Mouse (Mus musculus) limb, embryonic 10.5 days (tissue): ENCODE data around the gene Abcc12. TPM values are rescaled to one million over a fixed set of nuclear protein-coding genes. Genes with fewer than 3 reads are reported as not detected.

Experiments
- microRNA-seq: library from miRNA; unstranded; fragments of <30 nt; microRNA quantifications from one replicate; pipeline ENCODE4, GENCODE M21; 2017
- polyA plus RNA-seq: library from polyadenylated mRNA; unstranded; fragments of >200 nt; fragmentation: Nextera tagmentation; extraction: Ambion mirVana; gene quantifications from 2 replicates; pipeline ENCODE4 v1.2.1, GENCODE M21; 2016

Abcc12 gene
- polyA plus RNA-seq, 1 experiment from 2014 or later, result 0.16 TPM

Small RNA genes within 50 kb of the gene (microRNA-seq; reads per million reads assigned to microRNA genes)
- not detected for gene Gm44348

Other genes starting within 250 kb of the Abcc12 start
- gene Lonp2, start 43.4 kb upstream of the Abcc12 start, polyA plus RNA-seq, result 39.5 and 53.0 TPM in 2 replicates
- 4.0 and 6.0 TPM in 2 replicates for gene Gm10638, start 165.0 kb upstream of the Abcc12 start, polyA plus RNA-seq
- gene Siah1a, start 165.2 kb upstream of the Abcc12 start, polyA plus RNA-seq, result 46.8 and 56.1 TPM in 2 replicates